Mouse (Mus musculus): Measurements from ENCODE around the gene Dicer1. TPM values are rescaled to one million over a fixed set of nuclear protein-coding genes. Genes with fewer than 3 reads are reported as not detected.

The Dicer1 gene
- polyA plus RNA-seq, 3 experiments from 2014 or later: 8.9 to 14.8 (median 14.1) TPM

DNA sequence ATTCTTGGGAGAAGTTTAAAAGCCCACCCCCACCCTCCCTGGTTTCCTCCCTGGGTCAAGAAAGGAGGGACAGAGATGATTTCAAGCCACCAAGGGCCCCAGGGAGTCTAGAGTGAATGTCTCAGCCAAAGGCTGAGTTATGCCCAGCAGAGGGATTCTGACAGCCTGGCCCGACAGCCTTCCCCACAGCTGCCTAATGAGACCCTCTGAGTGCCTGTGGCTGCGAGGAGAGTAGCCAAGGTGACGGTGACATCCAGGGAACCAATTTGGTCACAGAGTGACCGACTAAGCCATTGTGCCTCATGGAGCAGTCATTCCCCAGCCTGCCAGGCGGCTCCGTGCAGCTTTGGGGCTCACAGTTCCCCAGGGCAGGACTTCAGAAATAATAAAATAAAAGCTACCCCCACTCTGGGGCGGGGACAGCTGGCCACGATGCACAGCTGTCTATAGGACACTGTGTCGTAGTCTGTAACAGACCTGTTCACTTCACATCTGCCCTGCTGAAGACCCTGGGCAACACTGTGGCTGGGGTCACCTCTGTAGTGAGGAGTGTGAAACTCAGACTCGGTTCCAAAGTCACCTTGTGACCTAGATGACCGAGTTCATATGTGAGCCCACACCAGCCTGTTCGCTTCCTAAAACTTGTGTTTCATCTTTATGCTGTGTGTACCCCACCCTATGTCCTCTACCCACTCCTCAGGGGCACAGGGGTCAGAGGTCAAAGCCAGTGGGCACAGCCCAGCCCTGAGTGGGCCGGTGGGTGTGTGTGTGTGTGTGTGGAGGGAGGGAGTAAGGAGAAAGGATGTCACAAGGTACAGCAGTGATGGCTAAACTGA lies 75.0 kb downstream of the Dicer1 start:
- no peak for ATAC-seq

DNA sequence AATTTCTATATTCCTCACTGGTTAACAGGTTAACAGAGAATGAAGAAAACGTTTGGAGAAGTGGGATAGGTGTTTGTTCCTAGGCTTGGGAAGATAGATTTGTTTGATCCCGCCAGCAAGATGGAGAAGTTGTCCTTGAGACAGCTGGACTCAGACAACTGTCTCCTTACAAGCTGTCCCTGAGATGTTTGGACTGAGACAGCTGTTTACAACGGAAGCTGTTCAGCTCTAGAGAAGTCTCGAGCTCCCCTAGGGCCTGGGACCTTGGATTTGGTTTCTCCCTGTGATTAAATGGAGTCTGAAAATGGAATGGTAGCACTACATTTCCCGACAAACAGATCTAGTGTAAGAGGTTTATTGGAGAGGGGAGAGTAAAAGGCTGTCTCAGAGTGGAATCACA lies 78.8 kb downstream of the Dicer1 start:
- ATAC-seq: no peak

DNA sequence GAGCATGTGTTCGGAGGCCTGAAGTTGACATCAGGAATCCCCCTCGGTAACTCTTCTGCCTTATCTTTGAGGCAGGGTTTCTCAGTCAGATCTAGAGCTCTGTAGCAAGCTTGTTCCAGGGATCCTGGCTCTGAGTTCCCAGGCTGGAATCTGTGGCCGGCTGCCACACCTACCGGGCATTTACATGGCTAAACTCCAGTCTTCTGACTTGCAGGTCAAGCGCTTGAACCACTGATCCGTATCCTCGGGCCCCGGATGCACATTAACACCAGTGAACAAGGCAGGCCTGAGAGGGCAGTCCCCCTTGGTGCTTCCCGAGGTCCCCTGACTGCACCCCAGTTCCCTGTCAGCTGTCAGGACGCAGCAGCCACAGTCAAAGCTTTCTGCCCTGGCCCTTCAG lies 79.3 kb downstream of the Dicer1 start:
- ATAC-seq: no peak

DNA sequence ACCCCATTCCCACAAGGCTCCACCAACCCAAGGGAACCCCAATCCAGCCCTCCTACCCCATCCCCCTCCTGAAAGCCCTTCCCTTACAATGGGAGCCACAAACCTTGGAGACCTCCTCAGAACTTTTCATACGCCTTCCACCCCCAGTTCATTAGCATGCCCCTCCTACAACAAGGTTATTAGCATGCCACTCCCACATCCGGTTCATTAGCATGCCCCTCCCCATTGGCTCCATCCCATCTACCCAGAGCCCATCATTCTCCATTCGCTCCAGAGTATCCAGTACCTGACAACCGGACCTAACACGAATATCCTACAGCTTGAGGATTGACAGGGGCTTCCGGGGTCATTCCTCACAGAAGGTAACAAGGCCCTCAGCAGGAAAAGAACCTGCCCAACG lies 83.9 kb downstream of the Dicer1 start:
- ATAC-seq: no peak

DNA sequence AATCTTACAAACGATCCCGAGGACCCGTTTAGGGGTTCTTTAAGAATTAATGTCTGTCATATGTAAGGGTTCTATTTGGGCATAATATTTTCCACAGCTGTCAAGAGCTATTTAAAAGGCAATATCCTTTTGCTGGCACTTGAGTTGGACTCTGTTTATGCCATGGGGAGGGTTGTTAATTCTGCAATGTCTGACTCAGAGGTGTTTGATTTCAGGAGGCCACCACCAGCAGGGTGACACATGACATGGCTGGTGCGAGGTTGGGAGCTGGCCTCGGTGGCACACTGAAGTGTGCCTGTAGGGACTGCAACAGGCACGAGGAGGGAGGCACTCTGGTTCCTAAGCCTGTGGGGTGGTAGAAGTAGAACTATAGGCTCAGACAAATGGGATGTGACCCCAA lies 85.8 kb downstream of the Dicer1 start:
- no peak for ATAC-seq

DNA sequence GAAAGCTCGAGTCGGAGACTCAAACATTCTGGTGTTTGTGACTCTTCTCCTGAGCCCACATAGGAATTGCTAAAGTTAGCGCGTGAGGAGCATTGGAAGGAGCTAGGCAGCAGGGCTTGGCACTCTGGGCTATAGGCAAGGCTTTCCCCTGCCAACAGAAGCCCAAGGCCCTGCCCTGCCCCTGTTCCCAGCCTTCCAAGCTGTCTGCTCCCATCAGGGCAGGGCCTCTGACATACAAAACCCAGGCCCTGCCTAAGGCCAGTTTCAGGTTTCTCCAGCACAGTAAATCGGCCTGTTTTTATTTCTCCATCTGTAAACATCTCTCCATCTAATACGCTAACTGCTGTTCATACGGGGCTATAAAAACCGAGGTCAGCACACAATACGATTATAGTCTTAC lies 86.2 kb downstream of the Dicer1 start:
- ATAC-seq: no peak

DNA sequence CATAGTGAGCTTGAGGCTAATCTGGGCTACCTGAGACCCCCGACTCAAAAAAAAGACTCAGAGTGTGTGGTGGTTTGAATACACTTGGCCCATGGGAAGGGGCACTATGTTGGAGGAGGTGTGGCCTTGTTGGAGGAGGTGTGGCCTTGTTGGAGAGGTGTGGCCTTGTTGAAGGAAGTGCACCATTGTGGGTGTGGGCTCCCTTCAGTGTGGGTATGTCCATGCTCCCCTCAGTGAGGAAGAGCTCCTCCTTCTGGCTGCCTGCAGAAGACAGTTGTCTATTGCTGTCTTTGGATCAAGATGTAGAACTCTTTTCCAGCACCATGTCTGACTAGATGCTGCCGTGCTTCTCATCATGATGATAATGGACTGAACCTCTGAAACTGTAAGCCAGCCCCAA lies 95.6 kb downstream of the Dicer1 start:
- ATAC-seq: no peak

DNA sequence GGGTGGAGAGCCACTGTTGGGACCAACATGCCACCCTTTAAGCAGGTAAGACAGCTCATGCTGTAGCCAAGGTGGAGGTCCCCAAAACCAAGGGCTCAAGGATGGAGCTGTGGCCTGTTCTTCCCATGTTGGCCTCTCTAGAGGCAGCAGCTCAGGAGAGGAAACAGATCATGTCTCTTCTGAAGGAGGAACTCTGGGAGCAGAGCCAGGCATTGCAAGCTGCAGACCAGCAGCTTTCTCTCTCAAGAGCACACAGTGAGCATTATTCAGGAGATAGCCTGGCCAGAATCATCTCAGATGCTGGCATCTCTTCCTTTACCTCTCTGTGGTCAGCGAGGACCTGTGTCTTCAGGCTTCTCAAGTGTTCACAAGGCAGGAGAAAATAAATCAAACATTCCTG lies 96.7 kb downstream of the Dicer1 start:
- no peak for ATAC-seq

DNA sequence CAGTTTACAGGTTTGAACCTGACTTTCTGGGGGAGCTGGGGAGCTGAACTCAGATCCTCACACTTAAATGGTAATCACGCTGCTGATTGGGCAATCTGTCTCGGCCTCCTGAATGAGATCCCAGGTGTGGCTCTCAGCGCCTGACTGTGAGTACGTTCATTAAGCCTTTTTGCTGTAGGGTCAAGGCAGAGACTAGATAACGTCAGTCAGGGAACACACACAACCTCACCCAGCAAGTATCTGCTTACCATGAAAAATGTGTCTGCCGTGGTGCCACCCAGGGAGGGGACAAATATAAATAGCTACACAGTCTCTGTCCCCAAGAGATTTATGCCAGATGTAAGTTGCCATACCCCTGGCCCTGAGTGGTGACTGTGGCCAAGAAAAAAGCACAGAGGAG lies 99.7 kb downstream of the Dicer1 start:
- no peak for ATAC-seq

DNA sequence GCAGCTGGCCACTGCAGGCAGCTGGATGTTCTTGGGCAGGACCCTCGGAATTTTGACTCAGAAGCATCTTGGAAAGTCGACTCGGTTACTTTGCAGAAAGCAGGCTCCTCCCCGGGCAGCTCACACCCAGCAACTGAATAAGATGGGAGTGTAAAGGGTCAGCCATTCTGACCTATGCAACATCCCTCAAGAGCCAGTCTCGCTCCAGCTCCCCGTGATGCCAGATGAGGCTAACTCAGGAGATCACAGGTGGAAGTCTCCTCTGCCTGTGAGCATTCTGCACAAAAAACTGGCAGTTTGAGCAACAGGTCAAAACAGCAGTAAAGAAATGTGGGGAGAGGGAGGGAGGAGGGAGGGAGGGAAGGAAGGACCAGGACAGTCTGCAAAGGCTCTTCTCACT lies 100.5 kb downstream of the Dicer1 start:
- no peak for ATAC-seq

DNA sequence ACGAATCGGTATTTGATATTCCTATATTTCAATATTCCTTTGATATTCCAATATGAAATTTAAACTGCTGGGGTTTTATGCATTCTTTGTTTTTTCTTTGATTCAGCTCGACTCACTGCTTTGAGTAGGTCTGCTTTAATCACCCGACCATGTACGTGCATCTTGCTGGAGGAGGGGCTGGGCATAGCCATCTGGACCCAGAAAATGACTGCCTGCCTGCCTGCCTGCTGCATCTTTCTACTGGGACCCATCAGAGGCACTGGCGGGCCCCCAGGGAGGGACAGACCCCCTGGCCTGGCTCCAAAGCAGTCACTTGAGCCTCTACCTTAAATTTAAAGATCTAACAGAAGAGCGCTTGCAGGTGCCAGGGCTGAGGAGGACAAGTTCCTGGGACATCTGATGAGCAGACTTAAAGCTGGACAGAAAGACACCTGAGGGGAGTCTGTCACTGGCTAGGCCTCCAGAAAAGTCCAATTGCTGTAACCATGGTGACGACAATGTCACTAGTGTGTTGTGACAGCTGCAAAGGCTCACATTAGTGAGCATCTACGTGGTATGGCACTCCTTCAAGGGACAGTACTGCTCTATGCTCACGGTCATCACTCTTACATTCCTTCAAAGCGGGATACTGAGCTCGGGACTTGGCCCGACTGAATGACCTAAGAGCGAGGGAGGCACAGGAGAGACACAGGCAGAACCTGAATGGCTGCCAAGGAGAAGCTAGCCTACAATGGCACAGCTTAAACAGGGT lies 101.1 kb downstream of the Dicer1 start:
- no peak for ATAC-seq

DNA sequence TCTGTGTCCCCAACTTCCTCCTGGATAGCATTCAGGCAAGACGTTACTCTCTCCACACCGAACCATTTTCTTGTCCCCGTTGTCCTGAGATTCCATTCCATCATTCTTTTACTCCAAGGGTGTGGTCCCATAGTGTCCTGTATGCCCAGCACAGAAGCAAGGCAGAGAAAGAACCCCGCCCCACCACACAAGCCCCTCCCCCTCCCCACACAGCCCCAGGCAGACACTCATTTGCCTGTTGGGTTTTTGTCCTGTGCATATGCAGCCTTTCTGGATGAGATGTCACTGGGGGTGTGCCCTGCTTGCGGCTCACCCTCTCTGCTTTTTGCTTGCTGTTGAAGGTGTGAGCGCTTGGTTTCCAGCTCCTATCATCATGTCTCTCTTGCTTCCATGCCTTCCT lies 103.4 kb downstream of the Dicer1 start:
- no peak for ATAC-seq

DNA sequence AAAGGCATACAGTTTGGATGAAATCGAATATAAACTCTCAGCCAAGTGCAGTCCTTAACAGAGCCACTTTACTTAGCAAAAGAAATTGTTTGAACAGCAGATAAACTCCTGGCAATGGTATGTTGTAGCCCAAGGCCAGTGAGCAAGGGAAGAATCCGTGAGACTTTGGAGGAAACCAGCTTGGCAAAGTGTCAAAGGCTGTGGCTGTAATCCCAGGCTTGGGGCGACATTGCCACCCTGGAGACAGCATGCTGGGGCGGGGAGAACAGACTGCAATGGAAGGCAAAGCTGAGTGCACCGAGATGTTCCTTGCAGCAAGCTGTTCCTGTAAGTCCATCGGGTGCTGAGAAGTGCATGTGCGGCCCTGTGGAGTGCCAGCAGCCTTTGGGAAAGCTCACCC lies 109.4 kb downstream of the Dicer1 start:
- no peak for ATAC-seq

DNA sequence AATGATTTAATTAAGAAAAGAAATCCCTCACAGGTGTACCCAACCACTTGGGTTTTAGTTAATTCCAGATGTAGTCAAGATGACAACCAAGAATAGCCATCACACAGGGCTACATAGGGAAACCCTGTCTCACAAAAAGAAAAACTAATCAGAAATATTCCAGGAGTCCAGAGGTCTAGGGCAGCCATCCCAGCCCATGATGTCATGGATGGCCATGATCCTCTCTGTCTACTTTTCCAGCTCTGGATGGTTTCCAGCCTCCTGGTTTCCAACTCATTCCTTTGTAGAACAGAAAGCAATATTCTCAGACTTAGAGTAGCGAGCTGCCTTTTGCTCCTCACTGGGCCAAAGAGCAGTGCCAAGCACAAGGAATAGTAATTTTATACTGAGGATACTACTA lies 110.8 kb downstream of the Dicer1 start:
- ATAC-seq: no peak

DNA sequence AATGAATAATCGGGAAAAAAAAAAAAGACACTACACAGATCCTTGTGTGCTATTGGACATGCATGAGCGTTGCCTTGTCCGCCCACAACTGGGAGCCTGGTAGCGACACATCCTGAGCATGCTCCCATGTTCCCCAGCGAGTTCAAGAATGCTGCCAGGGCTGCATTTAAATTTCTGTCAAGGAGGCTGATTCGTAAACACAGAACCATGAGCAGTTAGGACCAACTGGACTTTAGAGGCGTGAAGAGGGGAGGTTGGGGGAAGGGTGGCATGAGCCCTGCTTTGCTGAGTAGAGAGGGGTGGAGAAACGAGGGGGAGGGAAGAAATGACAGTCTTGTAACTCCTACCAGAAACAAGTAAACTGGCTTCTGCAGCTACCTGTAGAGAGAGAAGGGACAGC lies 113.6 kb downstream of the Dicer1 start:
- ATAC-seq: no peak

Other genes starting within 250 kb of the Dicer1 start
- under 1 TPM in 2 of 3 experiments, not detected in 1; 0.04 to 0.19 TPM for gene Clmn, start 113.1 kb upstream of the Dicer1 start, polyA plus RNA-seq (2017; shearing (Covaris generic))